Comparison of ENCODE assay signal across 8 mouse cellular contexts in genomic region chr4:121230943-121231614, GRCm38 (mm10). TPM values are rescaled to one million over a fixed set of nuclear protein-coding genes. Genes with fewer than 3 reads are reported as not detected.
DNase-seq lines count a peak whose midpoint lies in the region; ATAC-seq and TF ChIP-seq lines count a peak whose summit lies in the region.

No protein-coding gene starts in this region.

- no peak overlapping the region for H3K27ac ChIP-seq in heart, embryonic 16.5 days (ENCODE audit: low read length)
- no peak overlapping the region for H3K27ac ChIP-seq in heart, adult 2 months
- no peak overlapping the region for H3K27ac ChIP-seq in bone marrow macrophage, adult 2 months (ENCODE audit: insufficient read depth, low read depth, low read length)
- peak overlapping the region; percentile 65 for H3K27ac ChIP-seq in midbrain, embryonic 14.5 days (replicated peaks; ENCODE audit: low read depth, low read length)

- H3K4me2 ChIP-seq in heart, embryonic 16.5 days (ENCODE audit: low read depth, low read length), result peak overlapping the region; percentile 49
- peak overlapping the region; percentile 58 for H3K4me2 ChIP-seq in midbrain, embryonic 14.5 days (ENCODE audit: low read length)

- H3K9me3 ChIP-seq in heart, embryonic 16.5 days (replicated peaks; ENCODE audit: control insufficient read depth, low read length), result no peaks in the 10 kb centered on the region
- no peaks in the 10 kb centered on the region for H3K9me3 ChIP-seq in midbrain, embryonic 14.5 days (ENCODE audit: control insufficient read depth, low read length)

- no peak for TF ChIP-seq POLR2A in heart, adult 2 months (IDR thresholded peaks at IDR 0.05; ENCODE audit: insufficient read depth, low read depth, low read length)
- no peak for TF ChIP-seq POLR2A in bone marrow macrophage, adult 2 months (IDR thresholded peaks at IDR 0.05; ENCODE audit: borderline replicate concordance, low read depth, low read length)

- 5% methylated on average over 16 of the region's 16 CpGs for WGBS in heart, embryonic 16.5 days
- 6% methylated on average over 16 of the region's 16 CpGs for WGBS in heart, adult 2 months
- under 1% methylated on average over 16 of the region's 16 CpGs for WGBS in midbrain, embryonic 14.5 days

- TF ChIP-seq EP300 in heart, adult 2 months (IDR thresholded peaks at IDR 0.05; ENCODE audit: insufficient read depth, low read depth, low read length), result no peak

- H3K36me3 ChIP-seq in heart, embryonic 16.5 days (ENCODE audit: control insufficient read depth, insufficient read depth), result no peaks in the 10 kb centered on the region
- no peaks in the 10 kb centered on the region for H3K36me3 ChIP-seq in heart, adult 2 months (ENCODE audit: control insufficient read depth, insufficient read depth, low read length)
- no peaks in the 10 kb centered on the region for H3K36me3 ChIP-seq in midbrain, embryonic 14.5 days (ENCODE audit: control insufficient read depth, insufficient read depth, low read length)

- H3K9ac ChIP-seq in heart, embryonic 16.5 days (ENCODE audit: low read length), result no peak overlapping the region
- no peak overlapping the region for H3K9ac ChIP-seq in heart, adult 2 months (ENCODE audit: low read depth, low read length)
- peak overlapping the region; percentile 20; the same call in 1 of the 2 replicates for H3K9ac ChIP-seq in midbrain, embryonic 14.5 days (replicated peaks; ENCODE audit: low read length)

- H3K4me3 ChIP-seq in heart, embryonic 16.5 days (ENCODE audit: low read length), result peak overlapping the region; percentile 15
- no peak overlapping the region for H3K4me3 ChIP-seq in heart, adult 2 months
- peak overlapping the region; percentile 14; the same call in 1 of the 2 replicates for H3K4me3 ChIP-seq in bone marrow macrophage, adult 2 months (ENCODE audit: insufficient read depth, low read length)
- H3K4me3 ChIP-seq in midbrain, embryonic 14.5 days (replicated peaks; ENCODE audit: low read depth, low read length), result peak overlapping the region; percentile 30

- DNase-seq in heart, adult 2 months, result no peak
- DNase-seq in midbrain, embryonic 14.5 days, result peak; percentile 68
- no peak for DNase-seq in urinary bladder, postnatal 4 days (ENCODE audit: low spot score in 2 of 2)
- no peak for DNase-seq in spleen, adult 18-20 months

- TF ChIP-seq CTCF in heart, adult 2 months (IDR thresholded peaks at IDR 0.05), result no peak
- no peak for TF ChIP-seq CTCF in bone marrow macrophage, adult 2 months (IDR thresholded peaks at IDR 0.05; ENCODE audit: low read depth, low read length)

- no peaks in the 10 kb centered on the region for H3K79me2 ChIP-seq in heart, adult 2 months (replicated peaks; ENCODE audit: control insufficient read depth, insufficient read depth, low read length)

- H3K4me1 ChIP-seq in heart, embryonic 16.5 days (ENCODE audit: control insufficient read depth, insufficient read depth, low read length), result no peaks in the 10 kb centered on the region
- H3K4me1 ChIP-seq in heart, adult 2 months (ENCODE audit: control insufficient read depth, insufficient read depth, low read length), result no peaks in the 10 kb centered on the region
- H3K4me1 ChIP-seq in bone marrow macrophage, adult 2 months (ENCODE audit: control insufficient read depth, insufficient read depth, low read length), result no peaks in the 10 kb centered on the region
- peaks cover 12% of the 10 kb centered on the region; the same call in 1 of the 2 replicates for H3K4me1 ChIP-seq in midbrain, embryonic 14.5 days (ENCODE audit: control insufficient read depth, insufficient read depth, low read length)

- intact Hi-C loops in heart, adult 2 months (cut with DNase I), result no loop called here

- H3K27me3 ChIP-seq in heart, embryonic 16.5 days (ENCODE audit: control insufficient read depth, insufficient read depth, low read length), result 0 out of 2 replicates have a peak, but pooled peaks cover 2% of the 10 kb centered on the region
- H3K27me3 ChIP-seq in heart, adult 2 months (ENCODE audit: control insufficient read depth, insufficient read depth, low read length), result peaks cover 2% of the 10 kb centered on the region; the same call in 1 of the 2 replicates
- no peaks in the 10 kb centered on the region for H3K27me3 ChIP-seq in midbrain, embryonic 14.5 days (ENCODE audit: control insufficient read depth, insufficient read depth, low read length)

- peak; percentile 51 for ATAC-seq in heart, embryonic 16.5 days (replicated peaks; ENCODE audit: extremely low read depth, insufficient read depth, low FRiP score)
- peak; percentile 84 to 85 for ATAC-seq in hematopoietic stem cell, adult 5-6 weeks (replicated peaks in 1 of 2; ENCODE audit: insufficient read depth in 1 of 2, low FRiP score in 2 of 2, low TSS enrichment in 1 of 2, low read depth in 1 of 2, poor library complexity in 2 of 2, severe bottlenecking in 2 of 2)
- ATAC-seq in midbrain, embryonic 14.5 days (ENCODE audit: low FRiP score, low TSS enrichment), result peak; percentile 76; the same call in 1 of the 2 replicates
- ATAC-seq in erythroid progenitor cell, adult 5-6 weeks (replicated peaks; ENCODE audit: low FRiP score, poor library complexity, severe bottlenecking), result no peak

RNA-seq across cellular contexts. Expression of gene Rlf, which starts 16.2 kb away (rescaled TPM):
- polyA plus RNA-seq in heart, embryonic 16.5 days (2015; fragmentation: Nextera tagmentation; extraction: Ambion mirVana), result 17.4 and 19.0 TPM in 2 replicates
- 10 to 100 TPM; 10.2 to 10.6 TPM for total RNA-seq in heart, adult 2 months (2021)
- polyA plus RNA-seq in heart, adult 2 months (2012; rRNA removed), result 2.6 and 6.2 TPM in 2 replicates
- 11.4 and 13.2 TPM in 2 replicates for polyA plus RNA-seq in bone marrow macrophage, adult 2 months (2012; ENCODE audit: insufficient read depth, insufficient read length, missing spikeins)
- 45.5 and 45.9 TPM in 2 replicates for total RNA-seq in hematopoietic stem cell, adult 5-6 weeks (2017)
- 27.1 and 31.5 TPM in 2 replicates for polyA plus RNA-seq in midbrain, embryonic 14.5 days (2014; fragmentation: Nextera tagmentation; extraction: Ambion mirVana)
- total RNA-seq in erythroid progenitor cell, adult 5-6 weeks (2015; ENCODE audit: low replicate concordance), result 17.7 and 31.9 TPM in 2 replicates
- 40.4 and 47.4 TPM in 2 replicates for total RNA-seq in erythroid progenitor cell, adult 5-6 weeks (2017; ENCODE audit: low replicate concordance)
